Mouse (Mus musculus) liver, embryonic 12.5 days (tissue): ENCODE results near the gene Nfia. TPM values are rescaled to one million over a fixed set of nuclear protein-coding genes. Genes with fewer than 3 reads are reported as not detected.

Source experiments
- ATAC-seq: fragments of 200-750 bp; cut with Nextera tagmentation; 2 replicates; pipeline ENCODE4 v1.8.0; 2017; ENCODE audit warnings: moderate number of reproducible peaks, mild to moderate bottlenecking, moderate library complexity
- H3K27ac ChIP-seq: fragments of 300-500 bp; sonication (generic); 2 replicates; pipeline ENCODE4 v1.5.1; 2016; ENCODE audit warnings: mild to moderate bottlenecking
- H3K27me3 ChIP-seq: fragments of 300-500 bp; sonication (generic); replicated peaks from 2 replicates; pipeline ENCODE4 v1.6.1; 2016; ENCODE audit warnings: mild to moderate bottlenecking, moderate library complexity
- H3K36me3 ChIP-seq: fragments of 300-500 bp; sonication (generic); 2 replicates; pipeline ENCODE4 v1.6.1; 2016; ENCODE audit warnings: mild to moderate bottlenecking, moderate library complexity
- H3K4me1 ChIP-seq: fragments of 300-500 bp; sonication (generic); 2 replicates; pipeline ENCODE4 v1.6.1; 2016
- H3K4me2 ChIP-seq: fragments of 300-500 bp; sonication (generic); 2 replicates; pipeline ENCODE4 v1.6.1; 2016; ENCODE audit warnings: mild to moderate bottlenecking, moderate library complexity
- H3K4me3 ChIP-seq: fragments of 300-500 bp; sonication (generic); 2 replicates; pipeline ENCODE4 v1.5.1; 2016; ENCODE audit warnings: mild to moderate bottlenecking, moderate library complexity
- H3K9ac ChIP-seq: fragments of 300-500 bp; sonication (generic); 2 replicates; pipeline ENCODE4 v1.6.1; 2016; ENCODE audit warnings: mild to moderate bottlenecking, moderate library complexity
- H3K9me3 ChIP-seq: fragments of 300-500 bp; sonication (generic); replicated peaks from 2 replicates; pipeline ENCODE4 v1.6.1; 2016; ENCODE audit warnings: mild to moderate bottlenecking, moderate library complexity
- WGBS: fragments of 180-500 bp; shearing (Covaris S2); methylation state at CpG from one replicate; pipeline ENCODE4 v1.1.7; 2016; ENCODE audit not compliant: insufficient replicate concordance; 5-methylcytosine and 5-hydroxymethylcytosine counted together
- polyA plus RNA-seq: library from polyadenylated mRNA; unstranded; fragments of >200 nt; fragmentation: Nextera tagmentation; extraction: Ambion mirVana; gene quantifications from 2 replicates; pipeline ENCODE4 v1.2.1, GENCODE M21; 2016

The Nfia gene
- polyA plus RNA-seq, 1 experiment from 2014 or later: 3.8 TPM

DNA sequence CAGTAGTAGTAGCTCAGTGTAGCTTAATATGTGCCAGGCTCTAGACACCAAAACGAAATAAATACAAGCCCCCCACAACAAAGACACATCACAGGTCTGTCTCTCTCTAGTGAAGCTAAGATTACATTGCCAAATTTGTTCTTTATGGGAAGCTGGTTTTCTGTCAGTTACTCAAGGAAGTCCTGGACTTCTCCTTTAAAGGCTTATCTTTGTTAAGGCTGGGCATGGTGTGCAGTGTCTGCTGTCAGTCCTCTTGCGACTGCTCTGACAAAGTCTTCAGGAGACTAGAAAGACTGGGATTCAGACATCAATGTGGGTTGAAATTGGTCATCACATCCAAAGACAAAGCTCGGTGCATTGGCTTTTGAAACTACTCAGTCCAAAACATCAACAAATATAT lies 36.4 kb downstream of the Nfia start:
- H3K27ac ChIP-seq: no peak overlapping the region
- no peak overlapping the region for H3K9ac ChIP-seq
- 0 out of 2 replicates have a peak, but pooled peaks cover 7% of the 10 kb centered on the region for H3K4me1 ChIP-seq
- H3K27me3 ChIP-seq: no peaks in the 10 kb centered on the region
- no peak overlapping the region for H3K4me2 ChIP-seq
- WGBS: 51% methylated on average over 3 of the region's 3 CpGs
- no peak overlapping the region for H3K4me3 ChIP-seq
- ATAC-seq: no peak
- H3K36me3 ChIP-seq: no peaks in the 10 kb centered on the region
- no peaks in the 10 kb centered on the region for H3K9me3 ChIP-seq

DNA sequence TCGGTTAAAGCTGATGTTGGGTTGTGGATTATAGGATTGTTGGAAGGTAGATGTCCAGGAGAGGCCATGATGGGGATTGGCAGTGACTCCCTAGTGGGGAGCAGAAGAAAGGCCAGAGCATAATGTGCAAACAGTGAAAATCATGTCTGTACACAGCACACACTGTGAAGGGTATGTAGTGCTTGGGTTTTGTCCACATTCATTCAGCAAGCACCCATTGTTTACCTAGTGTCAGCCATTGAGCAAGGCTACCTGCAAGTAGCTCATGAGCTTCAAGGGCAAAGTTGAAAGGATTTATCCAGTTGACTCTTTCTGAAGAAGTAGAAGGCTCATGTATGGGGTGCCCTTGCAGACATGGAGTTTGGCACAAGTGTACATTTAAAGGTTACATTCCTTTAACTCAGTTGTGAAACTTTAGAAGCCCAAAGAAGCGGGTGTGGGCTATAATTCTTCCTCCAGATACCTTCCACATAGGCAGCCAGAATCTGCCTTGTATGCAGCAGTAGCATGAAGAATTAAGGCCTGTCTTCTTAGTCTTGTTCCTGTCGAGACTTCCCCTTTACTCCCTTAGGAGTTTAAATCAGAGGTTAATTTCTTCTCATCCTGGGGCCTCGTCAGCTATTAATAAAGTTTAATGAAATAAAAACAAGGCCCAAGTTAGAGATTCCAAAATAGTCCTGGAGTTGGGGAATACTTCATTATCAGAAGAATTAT lies 37.2 kb downstream of the Nfia start:
- H3K27me3 ChIP-seq: no peaks in the 10 kb centered on the region
- H3K4me1 ChIP-seq: 0 out of 2 replicates have a peak, but pooled peaks cover 7% of the 10 kb centered on the region
- ATAC-seq: no peak
- no peak overlapping the region for H3K27ac ChIP-seq
- no peak overlapping the region for H3K4me2 ChIP-seq
- H3K9ac ChIP-seq: no peak overlapping the region
- no peaks in the 10 kb centered on the region for H3K36me3 ChIP-seq
- no peaks in the 10 kb centered on the region for H3K9me3 ChIP-seq
- 63% methylated on average over 4 of the region's 4 CpGs for WGBS
- no peak overlapping the region for H3K4me3 ChIP-seq

DNA sequence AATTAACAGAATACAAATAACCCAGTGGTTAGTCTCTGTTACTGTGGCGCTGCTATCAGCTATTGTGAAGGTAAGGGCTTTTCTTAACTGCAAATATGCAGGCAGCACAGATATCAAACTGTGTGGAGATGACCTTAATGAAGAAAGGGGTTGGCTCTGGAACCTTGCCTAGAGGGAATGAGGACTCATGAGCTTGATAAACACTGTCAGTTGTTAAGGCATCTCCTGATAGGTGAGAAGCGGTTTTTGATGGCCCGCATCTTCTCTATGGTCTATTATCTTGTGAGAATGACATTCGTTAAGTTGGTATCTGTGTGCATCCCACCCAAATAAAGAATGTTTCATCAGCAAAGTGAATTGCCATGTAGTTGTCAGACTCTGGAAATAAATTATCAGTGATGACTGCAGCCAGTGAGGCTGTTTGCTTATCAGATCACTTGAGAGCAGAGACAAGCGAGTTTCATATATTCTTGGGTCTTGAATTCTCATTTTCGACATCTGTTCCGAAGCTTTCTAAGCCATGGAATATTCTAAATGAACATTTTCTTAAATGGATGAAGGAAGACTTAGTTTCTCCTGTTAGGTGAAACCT lies 37.9 kb downstream of the Nfia start:
- Histone ChIP-seq H3K4me2 (no peak overlapping the region), H3K27ac (no peak overlapping the region), H3K36me3 (no peaks in the 10 kb centered on the region), H3K9ac (no peak overlapping the region), H3K4me3 (no peak overlapping the region), H3K4me1 (0 out of 2 replicates have a peak, but pooled peaks cover 7% of the 10 kb centered on the region), H3K27me3 (no peaks in the 10 kb centered on the region), H3K9me3 (no peaks in the 10 kb centered on the region)
- ATAC-seq: no peak
- WGBS: 69% methylated on average over 7 of the region's 7 CpGs

DNA sequence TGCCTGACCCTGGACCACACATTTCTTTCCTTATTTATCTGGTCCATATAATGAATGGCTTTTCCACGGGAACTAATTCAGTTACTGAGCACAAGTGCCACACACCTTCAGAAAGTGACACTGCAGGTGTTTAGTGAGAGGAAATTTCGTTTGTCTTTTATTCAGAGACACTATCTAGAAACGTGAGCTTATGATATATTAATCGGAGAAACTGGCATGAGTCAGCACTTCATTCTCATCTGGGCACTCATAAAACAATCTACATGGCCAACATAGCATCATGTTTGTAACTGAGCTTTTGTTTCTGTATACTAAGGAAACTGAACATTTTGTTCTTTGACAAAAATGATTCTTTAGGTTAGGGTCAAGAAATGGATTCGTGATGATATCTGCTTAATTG lies 40.5 kb downstream of the Nfia start:
- Histone ChIP-seq H3K4me2 (no peak overlapping the region), H3K4me3 (no peak overlapping the region), H3K27ac (no peak overlapping the region), H3K4me1 (0 out of 2 replicates have a peak, but pooled peaks cover 7% of the 10 kb centered on the region), H3K9ac (no peak overlapping the region), H3K27me3 (no peaks in the 10 kb centered on the region), H3K9me3 (no peaks in the 10 kb centered on the region), H3K36me3 (no peaks in the 10 kb centered on the region)
- no peak for ATAC-seq
- 63% methylated on average over 5 of the region's 5 CpGs for WGBS

DNA sequence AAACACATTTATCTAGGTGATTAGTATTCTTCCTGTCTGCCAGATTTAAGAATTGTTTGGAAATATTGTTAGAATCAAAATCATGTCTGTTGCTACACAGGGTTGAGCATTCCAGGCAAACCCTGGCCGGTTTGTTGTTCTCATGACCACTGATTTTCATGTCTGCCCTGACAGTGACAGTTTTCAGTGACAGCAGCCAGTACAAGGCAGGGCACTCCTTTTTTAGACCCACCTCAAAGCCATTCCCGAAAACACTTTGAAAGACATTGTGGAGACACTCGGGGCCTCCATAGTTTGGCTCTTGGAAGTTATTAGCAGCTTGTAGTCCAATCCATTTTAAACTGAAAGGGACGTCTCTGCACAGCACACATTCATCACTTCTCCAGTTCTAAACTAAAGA lies 41.5 kb downstream of the Nfia start:
- ATAC-seq: no peak
- Histone ChIP-seq H3K9ac (no peak overlapping the region), H3K9me3 (no peaks in the 10 kb centered on the region), H3K27ac (no peak overlapping the region), H3K27me3 (no peaks in the 10 kb centered on the region), H3K4me2 (no peak overlapping the region), H3K4me3 (no peak overlapping the region), H3K36me3 (no peaks in the 10 kb centered on the region), H3K4me1 (0 out of 2 replicates have a peak, but pooled peaks cover 7% of the 10 kb centered on the region)
- 63% methylated on average over 4 of the region's 4 CpGs for WGBS

DNA sequence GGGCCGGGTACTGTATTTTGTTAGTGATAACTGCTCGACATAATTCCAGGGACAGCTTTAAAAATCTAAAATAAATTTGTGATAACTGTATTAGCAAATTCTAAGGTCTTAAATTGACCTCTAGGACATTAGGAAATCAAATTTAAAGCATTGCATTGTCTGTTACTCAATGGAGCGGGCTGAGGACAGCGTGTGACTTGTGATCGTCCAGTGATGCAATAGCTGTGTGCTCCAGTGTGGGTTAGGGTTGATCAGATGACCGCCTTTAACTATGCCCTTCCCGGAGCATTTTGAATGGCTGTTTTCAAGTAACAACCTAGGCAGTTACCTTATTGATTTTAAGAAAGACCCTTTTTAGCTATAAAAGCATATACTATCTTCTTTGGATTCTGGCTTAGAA lies 42.0 kb downstream of the Nfia start:
- no peak overlapping the region for H3K4me2 ChIP-seq
- H3K4me3 ChIP-seq: no peak overlapping the region
- H3K4me1 ChIP-seq: 0 out of 2 replicates have a peak, but pooled peaks cover 3% of the 10 kb centered on the region
- H3K27ac ChIP-seq: no peak overlapping the region
- no peaks in the 10 kb centered on the region for H3K36me3 ChIP-seq
- no peak for ATAC-seq
- H3K27me3 ChIP-seq: no peaks in the 10 kb centered on the region
- no peak overlapping the region for H3K9ac ChIP-seq
- no peaks in the 10 kb centered on the region for H3K9me3 ChIP-seq
- 69% methylated on average over 7 of the region's 7 CpGs for WGBS

DNA sequence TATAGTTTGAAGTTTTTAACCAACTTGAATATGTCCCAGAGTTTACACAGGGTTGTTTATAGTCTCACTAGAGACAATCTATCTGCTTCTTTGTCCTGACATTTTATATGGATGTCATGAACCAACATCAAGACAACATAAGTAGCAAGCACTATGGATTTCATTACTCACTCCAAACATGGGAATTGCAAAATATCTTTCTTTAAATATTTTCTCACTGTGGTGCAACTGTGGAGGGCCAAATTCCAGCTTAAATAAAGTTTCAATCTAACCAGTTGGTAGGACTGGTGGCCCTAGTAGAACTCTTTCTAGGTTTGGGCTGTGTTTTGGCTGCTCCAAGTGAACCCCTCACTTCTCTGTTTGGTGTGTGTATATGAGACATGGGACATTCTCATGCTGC lies 43.5 kb downstream of the Nfia start:
- Histone ChIP-seq H3K4me2 (no peak overlapping the region), H3K4me1 (no peaks in the 10 kb centered on the region), H3K27ac (no peak overlapping the region), H3K27me3 (no peaks in the 10 kb centered on the region), H3K9ac (no peak overlapping the region), H3K9me3 (no peaks in the 10 kb centered on the region), H3K36me3 (no peaks in the 10 kb centered on the region), H3K4me3 (no peak overlapping the region)
- no peak for ATAC-seq

DNA sequence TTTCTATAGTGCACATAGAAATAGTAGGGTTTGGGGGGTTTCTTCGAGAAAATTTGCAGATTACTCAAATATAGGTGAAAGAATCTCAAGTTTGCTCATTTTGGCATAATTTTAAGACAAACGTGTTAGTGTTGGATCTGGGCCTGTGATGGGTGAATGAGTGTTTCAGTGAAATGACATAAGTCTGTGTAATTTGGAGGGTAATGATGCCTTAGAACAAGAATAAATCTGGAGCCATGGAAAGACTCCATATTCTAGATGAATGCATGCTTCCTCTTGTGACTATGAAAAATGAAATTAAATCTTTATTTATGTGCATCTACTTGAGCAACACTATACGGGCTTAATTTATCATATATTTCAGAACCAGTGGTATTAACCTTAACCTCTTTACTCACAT lies 44.2 kb downstream of the Nfia start:
- no peak for ATAC-seq
- H3K4me2 ChIP-seq: no peak overlapping the region
- H3K9me3 ChIP-seq: no peaks in the 10 kb centered on the region
- H3K4me3 ChIP-seq: no peak overlapping the region
- WGBS: 65% methylated on average over 3 of the region's 3 CpGs
- no peak overlapping the region for H3K9ac ChIP-seq
- no peaks in the 10 kb centered on the region for H3K36me3 ChIP-seq
- no peaks in the 10 kb centered on the region for H3K4me1 ChIP-seq
- H3K27ac ChIP-seq: no peak overlapping the region
- H3K27me3 ChIP-seq: no peaks in the 10 kb centered on the region

DNA sequence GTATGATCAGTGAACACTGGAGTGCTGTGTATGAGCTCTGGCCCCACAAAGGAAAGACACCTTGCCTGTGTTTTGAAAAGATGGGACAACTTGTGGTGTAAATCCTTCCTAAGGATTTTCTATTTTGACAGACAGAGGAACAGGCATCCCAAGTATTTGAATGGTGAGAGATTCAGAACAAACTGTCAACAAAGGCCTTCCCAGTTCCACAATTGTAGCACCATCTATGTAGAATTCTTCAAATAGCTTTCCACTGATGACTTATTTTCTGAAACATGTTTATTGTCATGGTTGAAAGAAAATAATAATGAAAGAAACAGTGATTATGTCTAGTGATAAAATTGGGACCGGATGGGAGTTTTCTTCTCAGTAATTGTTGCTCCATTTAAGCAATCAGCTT lies 45.2 kb downstream of the Nfia start:
- 76% methylated on average over 1 of the region's 1 CpGs for WGBS
- H3K4me2 ChIP-seq: no peak overlapping the region
- H3K9ac ChIP-seq: no peak overlapping the region

DNA sequence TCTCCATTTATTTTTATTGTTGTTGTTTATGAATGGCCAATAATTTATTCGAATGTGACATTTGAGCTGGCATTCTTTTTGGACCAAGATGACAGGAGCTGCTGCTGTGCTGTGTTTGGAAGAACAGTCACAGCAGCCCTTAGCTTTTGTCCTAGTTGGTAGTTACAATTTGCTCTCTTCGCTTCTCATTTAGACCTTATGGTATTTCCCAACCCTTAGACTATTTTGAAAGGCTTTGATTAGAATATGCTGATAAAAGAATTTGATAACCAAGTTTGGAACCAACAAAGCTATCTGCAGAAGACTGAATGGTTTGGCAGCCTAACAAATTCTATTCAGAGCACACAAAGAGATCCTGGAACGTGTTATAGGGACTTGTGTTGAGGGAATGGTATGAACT lies 46.0 kb downstream of the Nfia start:
- 61% methylated on average over 3 of the region's 3 CpGs for WGBS
- Histone ChIP-seq H3K4me3 (no peak overlapping the region), H3K36me3 (no peaks in the 10 kb centered on the region), H3K4me2 (no peak overlapping the region), H3K27me3 (no peaks in the 10 kb centered on the region), H3K9ac (no peak overlapping the region), H3K27ac (no peak overlapping the region), H3K9me3 (no peaks in the 10 kb centered on the region), H3K4me1 (no peaks in the 10 kb centered on the region)
- no peak for ATAC-seq

More for the DNA sequence above, 45.2 kb downstream of the Nfia start:
- H3K4me1 ChIP-seq: no peaks in the 10 kb centered on the region
- H3K4me3 ChIP-seq: no peak overlapping the region
- ATAC-seq: no peak
- no peaks in the 10 kb centered on the region for H3K36me3 ChIP-seq
- H3K27me3 ChIP-seq: no peaks in the 10 kb centered on the region
- no peaks in the 10 kb centered on the region for H3K9me3 ChIP-seq
- H3K27ac ChIP-seq: no peak overlapping the region

DNA sequence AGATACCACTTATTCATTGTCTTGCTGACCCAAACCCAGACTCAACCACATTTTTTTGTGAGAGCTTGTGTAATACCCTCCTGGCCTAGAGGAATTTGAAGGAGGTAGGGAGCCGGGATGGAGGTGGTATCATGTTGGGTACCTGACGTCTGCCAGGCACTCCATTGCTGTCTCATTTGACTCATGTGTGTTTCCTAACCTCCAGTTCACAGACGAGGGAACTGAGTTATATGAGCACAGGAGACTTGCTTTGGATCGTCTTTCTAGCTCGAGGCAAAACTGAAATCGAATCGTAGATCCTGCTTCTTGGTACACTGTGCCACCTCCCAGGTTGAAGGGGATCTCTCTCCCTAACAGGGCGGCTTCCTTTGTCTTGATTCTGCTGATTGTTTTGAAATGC lies 46.6 kb downstream of the Nfia start:
- no peak overlapping the region for H3K27ac ChIP-seq
- no peak for ATAC-seq
- no peak overlapping the region for H3K4me2 ChIP-seq
- no peaks in the 10 kb centered on the region for H3K36me3 ChIP-seq
- no peak overlapping the region for H3K9ac ChIP-seq
- no peaks in the 10 kb centered on the region for H3K27me3 ChIP-seq
- H3K9me3 ChIP-seq: no peaks in the 10 kb centered on the region
- H3K4me3 ChIP-seq: no peak overlapping the region
- no peaks in the 10 kb centered on the region for H3K4me1 ChIP-seq
- WGBS: 69% methylated on average over 8 of the region's 8 CpGs

DNA sequence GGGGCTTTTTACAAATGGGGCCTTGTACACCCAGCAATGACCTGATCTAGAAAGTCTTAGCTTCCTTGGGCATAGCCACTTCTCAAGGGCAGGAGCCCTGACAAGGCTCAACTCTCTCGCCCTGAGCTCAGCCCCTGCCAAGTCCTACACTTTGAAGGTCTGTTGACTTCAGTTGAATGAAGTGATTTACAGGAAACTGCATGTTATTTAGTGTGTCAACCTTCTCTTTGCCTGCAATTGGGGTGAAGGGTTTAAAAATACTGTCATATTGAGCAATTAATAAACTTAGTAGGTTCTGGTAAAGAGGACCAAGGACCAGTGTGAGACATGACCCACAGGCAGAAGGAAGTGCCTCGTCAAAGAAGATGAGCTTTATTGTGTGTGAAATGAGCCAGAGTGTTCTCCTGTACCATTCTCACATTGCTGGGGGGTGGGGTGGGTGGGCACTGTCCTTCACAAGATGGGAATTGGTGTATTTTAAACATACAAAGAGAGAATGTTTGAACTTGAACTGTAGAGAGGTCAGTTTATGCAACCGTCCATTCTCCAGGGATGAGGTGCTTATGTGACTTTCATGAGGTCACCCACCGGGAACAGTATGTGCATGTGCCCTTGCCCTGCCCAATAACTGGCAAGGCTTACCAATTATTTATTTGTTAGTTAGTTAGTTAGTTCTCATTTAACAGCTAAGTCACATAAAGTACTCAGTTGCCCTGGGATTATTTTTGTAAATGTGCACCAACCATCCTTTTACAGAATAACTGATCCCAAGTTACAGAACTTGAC lies 48.1 kb downstream of the Nfia start:
- Histone ChIP-seq H3K36me3 (no peaks in the 10 kb centered on the region), H3K9me3 (no peaks in the 10 kb centered on the region), H3K9ac (no peak overlapping the region), H3K27me3 (no peaks in the 10 kb centered on the region), H3K27ac (no peak overlapping the region), H3K4me3 (no peak overlapping the region), H3K4me1 (no peaks in the 10 kb centered on the region), H3K4me2 (no peak overlapping the region)
- no peak for ATAC-seq
- WGBS: 63% methylated on average over 4 of the region's 4 CpGs
